Mouse (Mus musculus) myocyte (in vitro differentiated cells): ENCODE measurements at regions not wholly inside any gene's neighbourhood (a gene's known extent, or its start where the extent isn't known, plus 50 kb on each side); places are given as distances from the start of the nearest gene placed in this dataset.

Experiments
- H3K27me3 ChIP-seq: one replicate; pipeline ENCODE4 v1.6.1; 2011; ENCODE audit not compliant: control insufficient read depth, insufficient read depth, insufficient read length
- H3K36me3 ChIP-seq: one replicate; pipeline ENCODE4 v1.6.1; 2011; ENCODE audit not compliant: control insufficient read depth, insufficient read depth
- H3K4me2 ChIP-seq: one replicate; pipeline ENCODE4 v1.6.1; 2011; ENCODE audit warnings: low read depth, control low read depth
- H3K4me3 ChIP-seq: one replicate; pipeline ENCODE4 v1.5.1; 2011; ENCODE audit warnings: mild to moderate bottlenecking, control low read depth, moderate library complexity
- H3K79me2 ChIP-seq: one replicate; pipeline ENCODE4 v1.6.1; 2011; ENCODE audit not compliant: control insufficient read depth, insufficient read depth
- H3ac ChIP-seq: one replicate; pipeline ENCODE4 v1.6.1; 2011; ENCODE audit not compliant: control insufficient read depth, insufficient read length
- CEBPB ChIP-seq: IDR thresholded peaks from 2 replicates; pipeline ENCODE4 v1.6.1; 2011; ENCODE audit warnings: mild to moderate bottlenecking, moderate library complexity; ENCODE audit not compliant: poor library complexity, insufficient read depth, severe bottlenecking
- E2F4 ChIP-seq: IDR thresholded peaks from one replicate; pipeline ENCODE4 v1.6.1; 2011; ENCODE audit warnings: mild to moderate bottlenecking, control low read depth, moderate library complexity; ENCODE audit not compliant: insufficient read depth
- MAX ChIP-seq: IDR thresholded peaks from one replicate; pipeline ENCODE4 v1.6.1; 2011; ENCODE audit warnings: low read depth, mild to moderate bottlenecking, control low read depth
- MYOD1 ChIP-seq, 3 experiments: IDR thresholded peaks; one replicate each; pipeline ENCODE4 v1.6.1; 2011; ENCODE audit warnings: control low read depth in 2 of 3, low read depth in 2 of 3, mild to moderate bottlenecking in 2 of 3, moderate library complexity in 1 of 3; ENCODE audit not compliant: insufficient read length in 2 of 3, control insufficient read depth in 1 of 3
- MYOG ChIP-seq, 3 experiments: IDR thresholded peaks; one replicate each; pipeline ENCODE4 v1.6.1; 2011; ENCODE audit warnings: control low read depth in 2 of 3, low read depth in 2 of 3, mild to moderate bottlenecking in 2 of 3; ENCODE audit not compliant: insufficient read length in 2 of 3, control insufficient read depth in 1 of 3, insufficient read depth in 1 of 3
- POLR2A ChIP-seq: IDR thresholded peaks from one replicate; pipeline ENCODE4 v1.6.1; 2011; ENCODE audit warnings: low read depth, mild to moderate bottlenecking, control low read depth, moderate library complexity; ENCODE audit not compliant: insufficient read length
- POLR2AphosphoS2 ChIP-seq: IDR thresholded peaks from one replicate; pipeline ENCODE4 v1.6.1; 2011; ENCODE audit warnings: low read depth, control low read depth; ENCODE audit not compliant: insufficient read length
- REST ChIP-seq: IDR thresholded peaks from one replicate; pipeline ENCODE4 v1.6.1; 2011; ENCODE audit warnings: mild to moderate bottlenecking, control low read depth, moderate library complexity; ENCODE audit not compliant: insufficient read depth, insufficient read length
- SRF ChIP-seq: IDR thresholded peaks from one replicate; pipeline ENCODE4 v1.6.1; 2011; ENCODE audit warnings: low read depth; ENCODE audit not compliant: control insufficient read depth, insufficient read length
- TCF12 ChIP-seq: IDR thresholded peaks from one replicate; pipeline ENCODE4 v1.6.1; 2011; ENCODE audit warnings: mild to moderate bottlenecking, control low read depth; ENCODE audit not compliant: poor library complexity, insufficient read depth, severe bottlenecking
- TCF3 ChIP-seq: IDR thresholded peaks from one replicate; pipeline ENCODE4 v1.6.1; 2011; ENCODE audit warnings: low read depth, control low read depth; ENCODE audit not compliant: insufficient read length
- USF1 ChIP-seq: IDR thresholded peaks from one replicate; pipeline ENCODE4 v1.6.1; 2011; ENCODE audit warnings: low read depth, mild to moderate bottlenecking, control low read depth, moderate library complexity

GRCm38 (mm10) chr3:140872511-140872910 is 339.6 kb downstream of the Pdha2 start:
- Histone ChIP-seq H3K4me2 (no peak overlapping the region), H3K27me3 (no peaks in the 10 kb centered on the region), H3K79me2 (no peaks in the 10 kb centered on the region), H3ac (no peak overlapping the region), H3K4me3 (no peak overlapping the region), H3K36me3 (no peaks in the 10 kb centered on the region)
- TF ChIP-seq TCF3: no peak

GRCm38 (mm10) chr3:140871261-140871660 is 340.9 kb downstream of the Pdha2 start:
- Histone ChIP-seq H3K4me3 (no peak overlapping the region), H3K4me2 (no peak overlapping the region), H3K27me3 (no peaks in the 10 kb centered on the region), H3K79me2 (no peaks in the 10 kb centered on the region), H3K36me3 (no peaks in the 10 kb centered on the region), H3ac (no peak overlapping the region)
- TF ChIP-seq MYOD1 (IDR thresholded peaks at IDR 0.05; ENCODE audit: control insufficient read depth in 1 of 3, insufficient read length in 2 of 3, low read depth in 2 of 3) (no peak), TCF3 (no peak), MAX (no peak), POLR2A (no peak), TCF12 (no peak), POLR2AphosphoS2 (no peak), CEBPB (no peak), MYOG (IDR thresholded peaks at IDR 0.05; ENCODE audit: control insufficient read depth in 1 of 3, insufficient read depth in 1 of 3, insufficient read length in 2 of 3, low read depth in 2 of 3) (no peak), E2F4 (no peak), SRF (no peak), USF1 (no peak), REST (no peak)

GRCm38 (mm10) chr3:140840197-140840596 is 372.0 kb downstream of the Pdha2 start:
- Histone ChIP-seq H3ac (no peak overlapping the region), H3K79me2 (no peaks in the 10 kb centered on the region), H3K4me3 (no peak overlapping the region), H3K4me2 (no peak overlapping the region), H3K36me3 (no peaks in the 10 kb centered on the region), H3K27me3 (no peaks in the 10 kb centered on the region)
- TF ChIP-seq TCF12 (no peak), SRF (no peak), E2F4 (no peak), MYOG (IDR thresholded peaks at IDR 0.05; ENCODE audit: control insufficient read depth in 1 of 3, insufficient read depth in 1 of 3, insufficient read length in 2 of 3, low read depth in 2 of 3) (no peak), USF1 (no peak), TCF3 (no peak), MAX (no peak), CEBPB (no peak), MYOD1 (IDR thresholded peaks at IDR 0.05; ENCODE audit: control insufficient read depth in 1 of 3, insufficient read length in 2 of 3, low read depth in 2 of 3) (no peak), POLR2AphosphoS2 (no peak), REST (no peak), POLR2A (no peak)

- Histone ChIP-seq H3K79me2 (no peaks in the 10 kb centered on the region), H3K4me3 (no peak overlapping the region), H3K4me2 (peak overlapping the region; percentile 67)
These were observed 374.1 kb downstream of the Pdha2 start for GRCm38 (mm10) chr3:140837976-140838581.

GRCm38 (mm10) chr3:140821266-140821665 is 390.9 kb downstream of the Pdha2 start:
- Histone ChIP-seq H3ac (no peak overlapping the region), H3K4me3 (no peak overlapping the region), H3K4me2 (peak overlapping the region; percentile 51), H3K36me3 (no peaks in the 10 kb centered on the region), H3K79me2 (no peaks in the 10 kb centered on the region), H3K27me3 (no peaks in the 10 kb centered on the region)
- TF ChIP-seq MYOD1 (IDR thresholded peaks at IDR 0.05; ENCODE audit: control insufficient read depth in 1 of 3, insufficient read length in 2 of 3, low read depth in 2 of 3): no peak
- no peak for TF ChIP-seq POLR2A
- TF ChIP-seq E2F4: no peak
- TF ChIP-seq MAX: no peak
- no peak for TF ChIP-seq MYOG (IDR thresholded peaks at IDR 0.05; ENCODE audit: control insufficient read depth in 1 of 3, insufficient read depth in 1 of 3, insufficient read length in 2 of 3, low read depth in 2 of 3)
- no peak for TF ChIP-seq SRF

More at GRCm38 (mm10) chr3:140837976-140838581, 374.1 kb downstream of the Pdha2 start:
- H3ac ChIP-seq: no peak overlapping the region
- no peaks in the 10 kb centered on the region for H3K27me3 ChIP-seq
- TF ChIP-seq POLR2A (no peak), MAX (no peak), REST (no peak), MYOD1 (IDR thresholded peaks at IDR 0.05; ENCODE audit: control insufficient read depth in 1 of 3, insufficient read length in 2 of 3, low read depth in 2 of 3) (no peak), USF1 (no peak), POLR2AphosphoS2 (no peak), TCF12 (no peak), TCF3 (no peak), MYOG (IDR thresholded peaks at IDR 0.05; ENCODE audit: control insufficient read depth in 1 of 3, insufficient read depth in 1 of 3, insufficient read length in 2 of 3, low read depth in 2 of 3) (no peak), CEBPB (no peak), SRF (no peak)
- no peaks in the 10 kb centered on the region for H3K36me3 ChIP-seq
